13 mouse cellular contexts compared by ENCODE assay signal in the genomic region with DNA sequence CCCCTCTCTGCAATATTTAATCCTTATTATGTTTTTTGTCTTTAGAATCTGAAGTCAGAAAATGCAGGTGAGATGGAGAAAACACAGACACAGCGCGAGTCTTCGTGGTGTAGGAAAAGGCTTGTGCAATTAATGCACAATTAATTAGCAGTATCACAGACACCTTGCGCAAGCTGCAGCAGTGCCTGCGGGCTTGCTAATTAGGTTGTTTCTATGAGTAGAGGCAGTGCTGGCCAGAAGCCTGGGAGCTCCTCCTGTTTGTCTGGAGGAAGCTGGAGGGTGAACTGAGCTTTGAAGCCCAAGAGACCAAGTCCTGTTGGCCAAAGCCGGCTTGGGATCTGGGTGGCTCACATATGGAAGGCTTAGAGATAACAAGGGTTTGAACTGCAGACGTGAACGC.
DNase-seq lines count a peak whose midpoint lies in the region; ATAC-seq lines count a peak whose summit lies in the region.
"Had no signal": no experiment of that assay in that cellular context is flagged by ENCODE, and none has a peak within 500 bp of the region (broad histone marks: within the 10 kb centered on the region; RNA-seq: fewer than 3 reads in every experiment).

No protein-coding gene starts in this region.

- peak overlapping the region; percentile 91; the same call in 1 of the 2 replicates for H3K27ac ChIP-seq in liver, embryonic 11.5 days (ENCODE audit: low read depth, low read length)
- H3K27ac ChIP-seq in forebrain, embryonic 14.5 days (ENCODE audit: low read depth, low read length), result peak overlapping the region; percentile 53
- H3K27ac ChIP-seq in intestine, embryonic 16.5 days (ENCODE audit: low read length), result no peak overlapping the region
- H3K27ac ChIP-seq: gastrocnemius, adult 2 months; limb, embryonic 12.5 days had no signal

- H3K4me3 ChIP-seq in liver, embryonic 11.5 days (ENCODE audit: low read depth, low read length), result no peak overlapping the region
- no peak overlapping the region for H3K4me3 ChIP-seq in forebrain, embryonic 14.5 days (ENCODE audit: low read depth, low read length)
- no peak overlapping the region for H3K4me3 ChIP-seq in intestine, embryonic 16.5 days (ENCODE audit: low read length)
- H3K4me3 ChIP-seq: gastrocnemius, adult 2 months; heart, embryonic 12.5 days; limb, embryonic 12.5 days had no signal

- H3K36me3 ChIP-seq in liver, embryonic 11.5 days (ENCODE audit: control insufficient read depth, insufficient read depth, low read length), result no peaks in the 10 kb centered on the region
- H3K36me3 ChIP-seq in forebrain, embryonic 14.5 days (ENCODE audit: control insufficient read depth, insufficient read depth, low read length), result no peaks in the 10 kb centered on the region
- no peaks in the 10 kb centered on the region for H3K36me3 ChIP-seq in intestine, embryonic 16.5 days (ENCODE audit: control insufficient read depth, insufficient read depth, low read length)
- H3K36me3 ChIP-seq: heart, embryonic 12.5 days; limb, embryonic 12.5 days had no signal

- H3K27me3 ChIP-seq in liver, embryonic 11.5 days (replicated peaks; ENCODE audit: control insufficient read depth, insufficient read depth, low read length), result no peaks in the 10 kb centered on the region
- H3K27me3 ChIP-seq in forebrain, embryonic 14.5 days (replicated peaks; ENCODE audit: control insufficient read depth, insufficient read depth, low read length), result no peaks in the 10 kb centered on the region
- H3K27me3 ChIP-seq in intestine, embryonic 16.5 days (replicated peaks; ENCODE audit: control insufficient read depth, insufficient read depth, low read length), result no peaks in the 10 kb centered on the region
- H3K27me3 ChIP-seq: heart, embryonic 12.5 days; limb, embryonic 12.5 days had no signal

- H3K9me3 ChIP-seq in liver, embryonic 11.5 days (ENCODE audit: control insufficient read depth, low read length), result no peaks in the 10 kb centered on the region
- H3K9me3 ChIP-seq in forebrain, embryonic 14.5 days (replicated peaks; ENCODE audit: control insufficient read depth, low read length), result no peaks in the 10 kb centered on the region
- no peaks in the 10 kb centered on the region for H3K9me3 ChIP-seq in intestine, embryonic 16.5 days (ENCODE audit: control insufficient read depth, low read length)
- H3K9me3 ChIP-seq: limb, embryonic 12.5 days had no signal

- H3K9ac ChIP-seq in liver, embryonic 11.5 days (ENCODE audit: low read depth, low read length), result no peak overlapping the region
- H3K9ac ChIP-seq in forebrain, embryonic 14.5 days (ENCODE audit: low read length), result no peak overlapping the region
- H3K9ac ChIP-seq in intestine, embryonic 16.5 days (ENCODE audit: low read depth, low read length), result no peak overlapping the region
- H3K9ac ChIP-seq: heart, embryonic 12.5 days; limb, embryonic 12.5 days had no signal

- H3K4me2 ChIP-seq in liver, embryonic 11.5 days, result no peak overlapping the region; the same call in 1 of the 2 replicates
- H3K4me2 ChIP-seq in forebrain, embryonic 14.5 days (ENCODE audit: low read length), result no peak overlapping the region
- H3K4me2 ChIP-seq in intestine, embryonic 16.5 days (ENCODE audit: low read depth, low read length), result no peak overlapping the region
- H3K4me2 ChIP-seq: heart, embryonic 12.5 days; limb, embryonic 12.5 days had no signal

- DNase-seq in liver, embryonic 11.5 days (ENCODE audit: low spot score), result no peak
- no peak for DNase-seq in liver
- DNase-seq in cerebellum, postnatal 25 days, result peak; percentile 16 to 40
- DNase-seq in forebrain, embryonic 14.5 days (ENCODE audit: low spot score), result peak; percentile 94
- DNase-seq in spleen, postnatal 4 days (ENCODE audit: low spot score in 2 of 2), result no peak
- DNase-seq: adrenal gland, postnatal 14 days; gastrocnemius, adult 2 months; kidney, postnatal 25 days had no signal

- no peak for ATAC-seq in liver, embryonic 11.5 days (replicated peaks; ENCODE audit: low FRiP score)
- ATAC-seq in forebrain, embryonic 14.5 days, result peak; percentile 88
- ATAC-seq in megakaryocyte progenitor cell, adult 5-6 weeks (replicated peaks; ENCODE audit: poor library complexity), result peak; percentile 34; the same call in 1 of the 2 replicates
- ATAC-seq in intestine, embryonic 16.5 days, result no peak
- ATAC-seq: lung, postnatal 0 days had no signal

- WGBS in liver, embryonic 11.5 days, result 76% methylated on average over 8 of the region's 8 CpGs
- 26% methylated on average over 8 of the region's 8 CpGs for WGBS in forebrain, embryonic 14.5 days
- 76% methylated on average over 8 of the region's 8 CpGs for WGBS in intestine, embryonic 16.5 days

- H3K4me1 ChIP-seq in liver, embryonic 11.5 days (replicated peaks; ENCODE audit: control insufficient read depth, insufficient read depth, low read length), result peaks cover 30% of the 10 kb centered on the region
- H3K4me1 ChIP-seq in forebrain, embryonic 14.5 days (ENCODE audit: control insufficient read depth, insufficient read depth, low read length), result peaks cover 19% of the 10 kb centered on the region
- peaks cover 3% of the 10 kb centered on the region; the same call in 1 of the 2 replicates for H3K4me1 ChIP-seq in intestine, embryonic 16.5 days (ENCODE audit: control insufficient read depth, insufficient read depth, low read length)

Comparison
In these comparisons a context has a peak if more than half of its experiments do, and no peak if none do; other contexts are left out.
1. ATAC-seq: peak in forebrain, embryonic 14.5 days (single experiment) and megakaryocyte progenitor cell, adult 5-6 weeks (single experiment); none in liver, embryonic 11.5 days (single experiment) and intestine, embryonic 16.5 days (single experiment).
2. DNase-seq: peak in cerebellum, postnatal 25 days (2 of 2) and forebrain, embryonic 14.5 days (single experiment); none in liver, embryonic 11.5 days (single experiment), liver (single experiment) and spleen, postnatal 4 days (0 of 2).